Mouse (Mus musculus) liver, adult 2 months (tissue): ENCODE results near the gene Trip4. TPM values are rescaled to one million over a fixed set of nuclear protein-coding genes. Genes with fewer than 3 reads are reported as not detected.
A peak's percentile ranks its signal among the peaks of the same experiment; 100 is the strongest.
"Not testable (repeated sequence)": the region's sequence is repeated elsewhere in the genome, so short reads cannot be mapped to it uniquely, and the experiment has no call there.

ENCODE experiments used
- DNase-seq: peaks from one replicate; pipeline ENCODE4 v3.0.0-alpha.2; 2011; ENCODE audit warnings: low read depth, low spot score; ENCODE audit errors: extremely low read depth
- H3K27ac ChIP-seq: fragments of 200-500 bp; replicated peaks from 2 replicates; pipeline ENCODE4 v1.5.1; 2012; ENCODE audit warnings: low read depth, mild to moderate bottlenecking, control low read depth, inconsistent platforms, low read length; ENCODE audit not compliant: insufficient read depth
- H3K27me3 ChIP-seq: fragments of 200-500 bp; 2 replicates; pipeline ENCODE4 v1.6.1; 2012; ENCODE audit warnings: mild to moderate bottlenecking, moderate library complexity, low read length, inconsistent platforms; ENCODE audit not compliant: control insufficient read depth, insufficient read depth
- H3K36me3 ChIP-seq: fragments of 200-500 bp; 2 replicates; pipeline ENCODE4 v1.6.1; 2012; ENCODE audit warnings: low read length, inconsistent platforms; ENCODE audit not compliant: control insufficient read depth, insufficient read depth
- H3K4me1 ChIP-seq: fragments of 200-500 bp; 2 replicates; pipeline ENCODE4 v1.6.1; 2011; ENCODE audit warnings: low read length; ENCODE audit not compliant: control insufficient read depth, insufficient read depth
- H3K4me3 ChIP-seq: fragments of 200-500 bp; 2 replicates; pipeline ENCODE4 v1.5.1; 2011; ENCODE audit warnings: low read depth, mild to moderate bottlenecking, control low read depth, low read length, moderate library complexity; ENCODE audit not compliant: insufficient read depth
- H3K79me2 ChIP-seq: fragments of 200-500 bp; 2 replicates; pipeline ENCODE4 v1.6.1; 2012; ENCODE audit warnings: inconsistent platforms, mild to moderate bottlenecking, low read length, moderate library complexity; ENCODE audit not compliant: control insufficient read depth, insufficient read depth
- H3K9ac ChIP-seq: fragments of 200-500 bp; 2 replicates; pipeline ENCODE4 v1.6.1; 2012; ENCODE audit warnings: low read depth, mild to moderate bottlenecking, control low read depth, inconsistent platforms, low read length
- CTCF ChIP-seq: fragments of 200-500 bp; IDR thresholded peaks from 2 replicates; pipeline ENCODE4 v1.5.1; 2011; ENCODE audit warnings: low read depth, low read length, control low read depth
- POLR2A ChIP-seq: fragments of 200-500 bp; IDR thresholded peaks from 2 replicates; pipeline ENCODE4 v1.6.1; 2011; ENCODE audit warnings: low read length, control low read depth; ENCODE audit not compliant: insufficient read depth; ENCODE audit errors: extremely low read depth
- WGBS: fragments of 180-500 bp; shearing (Covaris S2); methylation state at CpG from one replicate; pipeline ENCODE4 v1.1.7; 2018; 5-methylcytosine and 5-hydroxymethylcytosine counted together
- polyA plus RNA-seq: library from polyadenylated mRNA; depleted of rRNA; stranded (reverse); fragments of >200 nt; gene quantifications from 2 replicates; pipeline ENCODE4 v1.2.3, GENCODE M21; 2012; rRNA removed
- total RNA-seq: library from RNA; depleted of rRNA; stranded (reverse); fragments of >200 nt; gene quantifications from 2 replicates; pipeline ENCODE4 v1.2.3, GENCODE M21; 2014; rRNA removed

Gene Trip4
- total and polyA plus RNA-seq, 2 experiments, result 6.4 to 30.9 TPM

DNA sequence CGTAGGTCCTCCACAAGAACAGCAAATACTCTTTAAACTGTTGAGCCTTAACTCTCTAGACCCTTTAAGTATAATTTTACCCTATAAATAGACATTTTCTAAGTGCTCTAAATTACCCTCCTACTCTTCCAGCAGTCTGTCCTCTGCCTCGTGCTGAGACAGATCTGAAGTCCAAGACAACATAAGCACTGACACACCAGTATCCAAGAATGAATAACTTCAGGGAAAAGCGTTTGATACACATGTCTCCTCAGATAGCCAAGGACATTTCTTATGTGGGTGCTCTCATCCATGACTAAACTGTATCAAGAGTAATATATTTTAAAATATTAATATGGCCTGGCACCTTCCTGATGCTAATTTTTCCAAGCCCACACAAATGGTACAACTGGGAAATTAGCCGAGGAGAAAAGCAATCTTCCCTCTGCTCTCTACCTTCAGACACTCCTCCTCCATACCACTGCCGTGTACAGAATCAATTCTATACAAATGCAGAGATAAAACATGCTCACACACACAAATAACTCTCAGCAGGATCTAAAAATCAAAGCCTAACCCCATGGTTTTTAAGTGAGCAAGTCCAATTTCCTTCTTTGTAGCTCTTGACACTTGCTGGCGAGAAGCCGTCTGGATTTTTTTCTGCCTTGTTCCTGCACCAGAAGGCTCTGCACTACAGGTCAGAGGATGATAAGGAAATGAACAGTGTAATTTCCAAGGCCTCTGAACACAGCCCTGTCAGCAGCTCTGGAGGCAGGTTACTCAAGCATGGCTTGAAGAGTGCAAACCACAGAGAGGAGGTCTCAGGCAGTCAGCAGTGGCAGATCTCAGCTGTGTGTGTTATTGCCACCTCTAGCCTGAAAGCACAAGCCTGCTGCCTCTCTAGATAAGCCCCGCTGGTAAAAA, 121.5 kb downstream of the Trip4 start:
- H3K4me3 ChIP-seq, result no peak overlapping the region
- no peak for DNase-seq
- peaks cover 2% of the 10 kb centered on the region; the same call in 1 of the 2 replicates for H3K36me3 ChIP-seq
- H3K27ac ChIP-seq, result no peak overlapping the region
- TF ChIP-seq CTCF (no peak), POLR2A (no peak)
- H3K79me2 ChIP-seq, result peaks cover 23% of the 10 kb centered on the region
- no peaks in the 10 kb centered on the region for H3K27me3 ChIP-seq
- peaks cover 6% of the 10 kb centered on the region; the same call in 1 of the 2 replicates for H3K4me1 ChIP-seq
- no peak overlapping the region for H3K9ac ChIP-seq
- WGBS, result 74% methylated on average over 8 of the region's 8 CpGs

DNA sequence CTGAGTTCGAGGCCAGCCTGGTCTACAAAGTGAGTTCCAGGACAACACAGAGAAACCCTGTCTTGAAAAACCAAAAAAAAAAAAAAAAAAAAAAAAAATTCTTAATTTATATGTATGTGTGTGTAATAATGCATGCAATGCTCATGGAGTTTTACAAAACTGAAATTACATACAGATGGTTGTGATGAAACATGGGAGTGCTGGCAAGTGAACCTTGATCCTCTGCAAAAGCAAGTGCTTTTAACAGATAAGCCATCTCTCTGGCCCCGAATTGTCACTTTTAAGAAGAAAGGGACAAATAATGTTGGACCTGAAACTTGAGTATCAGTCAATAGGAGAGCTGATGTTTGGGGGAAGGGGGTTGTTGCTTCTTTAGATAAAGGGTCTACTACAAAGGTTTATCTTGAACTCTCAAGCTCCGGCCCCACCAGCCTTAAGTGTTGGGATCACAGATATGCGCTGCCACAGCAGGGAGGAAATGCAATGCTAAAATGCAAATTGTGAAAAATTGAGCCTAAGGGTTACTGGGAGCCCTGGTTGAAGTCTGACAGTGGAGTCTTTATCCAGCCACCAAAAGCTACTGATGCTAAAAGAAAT, 122.7 kb downstream of the Trip4 start:
- H3K4me1 ChIP-seq, result peaks cover 9% of the 10 kb centered on the region; the same call in 1 of the 2 replicates
- TF ChIP-seq CTCF (no peak), POLR2A (no peak)
- no peaks in the 10 kb centered on the region for H3K36me3 ChIP-seq
- no peak overlapping the region for H3K27ac ChIP-seq
- H3K79me2 ChIP-seq, result peaks cover 22% of the 10 kb centered on the region
- H3K9ac ChIP-seq, result no peak overlapping the region
- H3K4me3 ChIP-seq, result no peak overlapping the region
- DNase-seq, result peak; percentile 73
- no peaks in the 10 kb centered on the region for H3K27me3 ChIP-seq
- WGBS, result 61% methylated on average over 4 of the region's 4 CpGs

GRCm38 (mm10) chr9:65779619-65780018, 129.0 kb downstream of the Trip4 start:
- peaks cover 21% of the 10 kb centered on the region for H3K79me2 ChIP-seq
- not testable (repeated sequence) for DNase-seq, H3K27me3 ChIP-seq, H3K36me3 ChIP-seq, H3K27ac ChIP-seq, H3K9ac ChIP-seq, H3K4me3 ChIP-seq
- 82% methylated on average over 3 of the region's 3 CpGs for WGBS
- peaks cover 16% of the 10 kb centered on the region for H3K4me1 ChIP-seq

Other genes starting within 250 kb of the Trip4 start
- gene Oaz2, start 240.8 kb downstream of the Trip4 start, total RNA-seq, result 14.7 and 20.6 TPM in 2 replicates
- gene Oaz2, start 240.8 kb downstream of the Trip4 start, polyA plus RNA-seq, result 27.5 and 29.6 TPM in 2 replicates
- gene Zfp609, start 81.2 kb downstream of the Trip4 start, total RNA-seq, result 2.8 and 4.4 TPM in 2 replicates
- gene Zfp609, start 81.2 kb downstream of the Trip4 start, polyA plus RNA-seq, result 4.4 TPM in 2 replicates
- 0.28 and 0.94 TPM in 2 replicates for gene Pclaf, start 18.6 kb downstream of the Trip4 start, total RNA-seq
- gene Pclaf, start 18.6 kb downstream of the Trip4 start, polyA plus RNA-seq, result 0.09 TPM in 1 of 2 replicates, not detected in the other
- gene Csnk1g1, start 130 bp upstream of the Trip4 start, total RNA-seq, result 5.3 and 5.8 TPM in 2 replicates
- gene Csnk1g1, start 130 bp upstream of the Trip4 start, polyA plus RNA-seq, result 0.77 and 1.6 TPM in 2 replicates
- 435 and 458 TPM in 2 replicates for gene Ppib, start 151.4 kb upstream of the Trip4 start, total RNA-seq
- gene Ppib, start 151.4 kb upstream of the Trip4 start, polyA plus RNA-seq, result 240 and 247 TPM in 2 replicates
- gene Snx22, start 160.9 kb upstream of the Trip4 start, total RNA-seq, result 0.09 and 0.13 TPM in 2 replicates
- 0.47 and 0.53 TPM in 2 replicates for gene Snx22, start 160.9 kb upstream of the Trip4 start, polyA plus RNA-seq
- gene Snx1, start 217.8 kb upstream of the Trip4 start, total RNA-seq, result 21.3 and 22.1 TPM in 2 replicates
- gene Snx1, start 217.8 kb upstream of the Trip4 start, polyA plus RNA-seq, result 10.8 and 11.9 TPM in 2 replicates
- 47.0 and 50.5 TPM in 2 replicates for gene Ciao2a, start 217.8 kb upstream of the Trip4 start, total RNA-seq
- 13.6 and 16.4 TPM in 2 replicates for gene Ciao2a, start 217.8 kb upstream of the Trip4 start, polyA plus RNA-seq
- gene Dapk2, start 249.4 kb upstream of the Trip4 start, total RNA-seq, result 9.6 and 11.0 TPM in 2 replicates
- gene Dapk2, start 249.4 kb upstream of the Trip4 start, polyA plus RNA-seq, result 4.3 and 6.2 TPM in 2 replicates